Mouse (Mus musculus) thymus, adult 2 months (tissue): Measurements from ENCODE around the gene Tsn.

ENCODE experiments used
- CTCF ChIP-seq: fragments of 200-500 bp; IDR thresholded peaks from 2 replicates; pipeline ENCODE4 v1.5.1; 2012; ENCODE audit warnings: mild to moderate bottlenecking, control low read depth, low read length, moderate library complexity, borderline replicate concordance; ENCODE audit not compliant: control insufficient read depth, poor library complexity, insufficient read depth; ENCODE audit errors: extremely low read depth
- POLR2A ChIP-seq: fragments of 200-500 bp; IDR thresholded peaks from 2 replicates; pipeline ENCODE4 v1.6.1; 2012; ENCODE audit warnings: mild to moderate bottlenecking, low read length, control low read depth, moderate library complexity; ENCODE audit not compliant: control insufficient read depth, poor library complexity, insufficient read depth; ENCODE audit errors: extremely low read depth

GRCm38 (mm10) chr1:118296673-118297072, 14.9 kb downstream of the Tsn start:
- TF ChIP-seq CTCF, result no peak
- no peak for TF ChIP-seq POLR2A
